Mouse (Mus musculus): ENCODE results near the gene Katnal1.

DNA sequence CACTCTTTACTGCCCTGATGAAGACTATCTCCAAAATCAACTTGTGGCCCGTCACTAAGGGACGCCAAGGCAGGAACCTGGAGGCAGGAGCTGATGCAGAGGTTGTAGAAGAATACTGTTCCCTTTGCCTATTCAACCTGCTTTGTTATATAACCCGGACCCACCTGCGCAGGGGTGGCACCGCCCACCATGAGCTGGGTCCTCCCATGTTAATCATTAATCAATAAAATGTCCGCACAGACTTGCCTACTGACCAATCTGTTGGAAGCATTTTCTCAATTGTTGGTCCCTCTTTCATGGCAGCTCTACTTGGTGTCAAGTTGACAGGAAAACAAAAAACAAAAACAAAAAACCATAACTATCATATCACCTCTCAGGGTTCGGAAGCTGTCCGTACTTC, 43.0 kb upstream of the Katnal1 start:
- TF ChIP-seq CTCF (conservative IDR thresholded peaks at IDR 0.05 in 1 of 2, IDR thresholded peaks at IDR 0.05 in 1 of 2; ENCODE audit: low read depth in 2 of 2, low read length in 2 of 2) (no peak), ZNF384 (IDR thresholded peaks at IDR 0.05; ENCODE audit: low read depth, low read length) (no peak), NRF1 (IDR thresholded peaks at IDR 0.05; ENCODE audit: low read depth, low read length) (no peak), ZKSCAN1 (IDR thresholded peaks at IDR 0.05; ENCODE audit: borderline replicate concordance, low read depth, low read length) (no peak), EP300 (IDR thresholded peaks at IDR 0.05; ENCODE audit: low read length) (no peak), ZC3H11A (IDR thresholded peaks at IDR 0.05; ENCODE audit: low read depth, low read length) (no peak)
